Mouse (Mus musculus) skeletal muscle tissue, adult 2 months (tissue): ENCODE measurements around the gene Olfr239.
"Not testable (repeated sequence)": the region's sequence is repeated elsewhere in the genome, so short reads cannot be mapped to it uniquely, and the experiment has no call there.

ENCODE experiments used
- DNase-seq: peaks from one replicate; pipeline ENCODE4 v3.0.0-alpha.2; 2012; ENCODE audit warnings: low read depth, low spot score

Olfr239 gene

GRCm38 (mm10) chr17:33191002-33191401, at the start of gene Olfr239:
Gene Olfr239 (plus strand): TSS chr17:33191302.
- DNase-seq: not testable (repeated sequence)

GRCm38 (mm10) chr17:33168147-33168546, 23.0 kb upstream of the Olfr239 start, which contains the start of gene Olfr55:
Gene Olfr55 (plus strand): TSS chr17:33168447.
- DNase-seq: not testable (repeated sequence)

GRCm38 (mm10) chr17:33221590-33221989, 30.5 kb downstream of the Olfr239 start, which contains the start of gene Olfr1564:
Gene Olfr1564 (minus strand): TSS chr17:33221690.
- DNase-seq: no peak

GRCm38 (mm10) chr17:33236646-33237045, 45.5 kb downstream of the Olfr239 start:
- not testable (repeated sequence) for DNase-seq
